Mouse (Mus musculus) kidney, embryonic 14.5 days (tissue): ENCODE results near the gene Por. TPM values are rescaled to one million over a fixed set of nuclear protein-coding genes. Genes with fewer than 3 reads are reported as not detected.

Experiments used
- ATAC-seq: fragments of 200-750 bp; cut with Nextera tagmentation; 2 replicates; pipeline ENCODE4 v1.8.0; 2017; ENCODE audit warnings: moderate number of reproducible peaks, mild to moderate bottlenecking, moderate TSS enrichment, moderate library complexity; ENCODE audit not compliant: low FRiP score, low TSS enrichment
- H3K27ac ChIP-seq: fragments of 300-500 bp; sonication (generic); 2 replicates; pipeline ENCODE4 v1.5.1; 2014; ENCODE audit warnings: low read depth, mild to moderate bottlenecking, low read length, moderate library complexity, mixed read lengths
- H3K27me3 ChIP-seq: fragments of 300-500 bp; sonication (generic); 2 replicates; pipeline ENCODE4 v1.6.1; 2014; ENCODE audit warnings: mild to moderate bottlenecking, low read length; ENCODE audit not compliant: control insufficient read depth, insufficient read depth
- H3K36me3 ChIP-seq: fragments of 300-500 bp; sonication (generic); 2 replicates; pipeline ENCODE4 v1.6.1; 2014; ENCODE audit warnings: low read length, mixed read lengths; ENCODE audit not compliant: control insufficient read depth, insufficient read depth
- H3K4me1 ChIP-seq: fragments of 300-500 bp; sonication (generic); 2 replicates; pipeline ENCODE4 v1.6.1; 2014; ENCODE audit warnings: low read length, mixed read lengths; ENCODE audit not compliant: control insufficient read depth, insufficient read depth
- H3K4me2 ChIP-seq: fragments of 300-500 bp; sonication (generic); replicated peaks from 2 replicates; pipeline ENCODE4 v1.6.1; 2014; ENCODE audit warnings: low read depth, mild to moderate bottlenecking, low read length
- H3K4me3 ChIP-seq: fragments of 300-500 bp; sonication (generic); 2 replicates; pipeline ENCODE4 v1.5.1; 2014; ENCODE audit warnings: mild to moderate bottlenecking, low read length
- H3K9ac ChIP-seq: fragments of 300-500 bp; sonication (generic); 2 replicates; pipeline ENCODE4 v1.6.1; 2014; ENCODE audit warnings: low read depth, mild to moderate bottlenecking, low read length, moderate library complexity
- H3K9me3 ChIP-seq: fragments of 300-500 bp; sonication (generic); 2 replicates; pipeline ENCODE4 v1.6.1; 2016; ENCODE audit warnings: low read length; ENCODE audit not compliant: control insufficient read depth
- WGBS: fragments of 180-500 bp; shearing (Covaris S2); extraction: QIAGEN DNeasy Blood & Tissue Kit; methylation state at CpG from one replicate; pipeline ENCODE4 v1.1.7; 2014; 5-methylcytosine and 5-hydroxymethylcytosine counted together
- polyA plus RNA-seq: library from polyadenylated mRNA; unstranded; fragments of >200 nt; fragmentation: Nextera tagmentation; extraction: Ambion mirVana; gene quantifications from 2 replicates; pipeline ENCODE4 v1.2.1, GENCODE M21; 2014

The Por gene
- polyA plus RNA-seq, 1 experiment from 2014 or later, result 64.2 TPM

DNA sequence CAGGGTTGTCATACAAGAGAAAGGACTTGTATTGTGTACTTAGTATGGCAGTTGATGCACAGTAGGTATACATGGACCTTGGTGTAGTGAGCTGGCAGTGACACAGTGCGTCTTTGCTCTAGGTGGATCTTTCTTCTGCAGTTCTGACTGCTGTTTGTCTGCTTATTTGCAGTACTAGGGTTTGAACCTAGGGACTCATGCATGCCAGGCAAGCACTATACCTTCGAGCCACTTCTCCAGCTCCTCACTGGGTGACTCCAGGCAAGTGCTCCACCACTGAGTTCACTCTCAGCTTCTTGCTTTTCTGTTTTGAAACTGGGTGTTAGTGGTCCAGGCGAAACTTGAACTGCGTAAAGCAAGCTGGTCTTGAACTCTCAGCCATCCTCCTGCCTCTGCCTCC lies 31.8 kb downstream of the Por start:
- H3K27me3 ChIP-seq, result no peaks in the 10 kb centered on the region
- WGBS, result 98% methylated on average over 4 of the region's 4 CpGs

DNA sequence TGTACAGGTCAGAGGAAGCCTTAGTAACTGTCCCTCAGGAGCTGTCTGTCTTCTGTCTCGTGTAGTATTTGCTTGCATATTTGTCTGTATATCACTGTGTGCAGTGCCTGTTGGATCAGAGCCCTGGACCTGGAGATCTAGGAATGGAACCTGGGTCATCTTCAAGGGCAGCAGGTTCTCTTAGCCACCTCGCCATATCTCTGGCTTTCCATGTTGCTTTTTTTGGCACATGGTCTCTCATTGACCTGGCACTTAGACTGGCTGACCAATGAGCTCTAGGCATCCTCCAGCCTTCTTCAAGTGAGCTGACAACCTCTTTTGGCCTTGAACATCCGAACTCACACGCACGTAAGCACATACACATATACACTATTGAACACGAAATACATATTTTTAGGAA lies 32.4 kb downstream of the Por start:
- H3K36me3 ChIP-seq, result peaks cover 13% of the 10 kb centered on the region; the same call in 1 of the 2 replicates
- H3K9ac ChIP-seq, result no peak overlapping the region

More for the DNA sequence above, 31.8 kb downstream of the Por start:
- Histone ChIP-seq H3K4me1 (no peaks in the 10 kb centered on the region), H3K9me3 (no peaks in the 10 kb centered on the region), H3K4me2 (no peak overlapping the region), H3K9ac (no peak overlapping the region), H3K27ac (no peak overlapping the region), H3K36me3 (peaks cover 8% of the 10 kb centered on the region; the same call in 1 of the 2 replicates), H3K4me3 (no peak overlapping the region)
- ATAC-seq, result no peak

DNA sequence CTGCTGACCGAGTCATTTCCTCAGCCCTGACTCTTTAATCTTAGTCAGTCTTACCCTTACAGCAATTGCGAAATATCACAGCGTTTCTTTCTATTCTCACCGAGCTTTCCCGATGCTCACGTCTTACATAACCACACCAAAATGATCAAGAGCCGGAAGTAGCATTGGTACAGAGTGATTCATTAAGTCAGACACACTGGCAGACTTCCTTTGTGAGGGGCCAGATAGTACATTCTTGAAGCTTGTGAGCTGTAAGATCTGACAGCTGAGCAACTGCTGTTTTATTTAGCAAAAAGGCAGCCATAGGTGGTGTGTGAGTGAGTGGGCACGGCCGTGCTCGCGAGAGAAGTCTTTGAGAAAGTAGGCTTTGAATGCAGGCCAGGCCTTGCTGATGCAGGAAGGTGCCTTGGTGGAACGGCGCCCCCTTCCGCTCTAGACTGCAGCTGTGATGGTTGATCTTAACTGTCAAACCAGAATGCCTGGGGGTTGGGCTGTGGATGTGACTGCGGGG lies 32.9 kb downstream of the Por start:
- Histone ChIP-seq H3K9me3 (no peaks in the 10 kb centered on the region), H3K36me3 (peaks cover 18% of the 10 kb centered on the region; the same call in 1 of the 2 replicates), H3K9ac (no peak overlapping the region), H3K4me3 (no peak overlapping the region), H3K4me1 (no peaks in the 10 kb centered on the region), H3K27me3 (no peaks in the 10 kb centered on the region), H3K27ac (no peak overlapping the region), H3K4me2 (no peak overlapping the region)
- ATAC-seq, result no peak
- whole genome bisulfite sequencing, result 82% methylated on average over 15 of the region's 15 CpGs

More for the DNA sequence above, 32.4 kb downstream of the Por start:
- no peak for ATAC-seq
- no peaks in the 10 kb centered on the region for H3K27me3 ChIP-seq
- H3K9me3 ChIP-seq, result no peaks in the 10 kb centered on the region
- WGBS, result 91% methylated on average over 6 of the region's 6 CpGs
- no peak overlapping the region for H3K4me3 ChIP-seq
- no peaks in the 10 kb centered on the region for H3K4me1 ChIP-seq
- no peak overlapping the region for H3K27ac ChIP-seq
- no peak overlapping the region for H3K4me2 ChIP-seq

DNA sequence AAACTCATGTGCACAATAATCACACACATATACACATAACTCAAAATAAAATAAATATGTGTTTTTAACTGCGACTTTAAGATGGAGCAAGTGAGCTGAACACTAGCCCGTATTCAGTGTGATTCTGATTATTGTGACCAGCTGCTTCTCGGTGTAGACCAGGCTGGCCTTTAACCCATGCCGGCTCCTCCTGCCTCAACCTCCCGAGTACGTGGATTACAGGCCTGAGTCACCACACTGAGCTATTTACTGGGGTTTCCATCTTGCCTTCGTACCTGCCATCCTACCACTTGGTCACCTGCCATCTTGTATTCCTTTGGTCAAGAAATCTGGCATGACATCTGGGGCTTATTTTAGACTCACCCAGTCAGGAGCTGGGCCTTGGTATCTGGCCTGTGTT lies 33.6 kb downstream of the Por start:
- WGBS, result 95% methylated on average over 7 of the region's 7 CpGs
- Histone ChIP-seq H3K4me2 (no peak overlapping the region), H3K9ac (no peak overlapping the region), H3K27ac (no peak overlapping the region), H3K27me3 (no peaks in the 10 kb centered on the region), H3K4me1 (no peaks in the 10 kb centered on the region), H3K9me3 (no peaks in the 10 kb centered on the region), H3K4me3 (no peak overlapping the region), H3K36me3 (peaks cover 20% of the 10 kb centered on the region; the same call in 1 of the 2 replicates)
- ATAC-seq, result no peak

DNA sequence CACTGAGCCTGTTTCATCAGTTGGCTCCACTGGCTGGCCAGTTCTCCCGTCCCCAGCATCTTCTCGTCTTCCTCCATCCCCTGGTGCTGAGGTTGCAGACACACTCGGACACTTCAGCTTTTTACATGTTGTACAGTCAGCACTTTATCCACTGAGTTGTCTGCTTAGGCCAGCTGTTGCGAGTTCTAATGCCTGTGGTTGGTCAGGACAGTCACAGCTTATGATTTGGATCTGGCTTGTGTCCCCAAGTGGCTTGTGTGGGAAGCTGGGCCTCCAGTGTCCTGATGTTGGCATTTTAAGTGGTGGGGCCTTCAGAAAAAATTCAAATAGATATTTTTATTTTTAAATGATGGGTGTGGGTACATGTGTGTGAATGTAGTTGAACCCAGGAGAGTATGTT lies 35.5 kb downstream of the Por start:
- no peak overlapping the region for H3K4me3 ChIP-seq
- 93% methylated on average over 4 of the region's 4 CpGs for WGBS
- H3K4me1 ChIP-seq, result no peaks in the 10 kb centered on the region
- H3K27me3 ChIP-seq, result no peaks in the 10 kb centered on the region
- no peaks in the 10 kb centered on the region for H3K9me3 ChIP-seq
- H3K9ac ChIP-seq, result no peak overlapping the region
- peaks cover 20% of the 10 kb centered on the region; the same call in 1 of the 2 replicates for H3K36me3 ChIP-seq
- ATAC-seq, result no peak
- H3K27ac ChIP-seq, result no peak overlapping the region
- no peak overlapping the region for H3K4me2 ChIP-seq

DNA sequence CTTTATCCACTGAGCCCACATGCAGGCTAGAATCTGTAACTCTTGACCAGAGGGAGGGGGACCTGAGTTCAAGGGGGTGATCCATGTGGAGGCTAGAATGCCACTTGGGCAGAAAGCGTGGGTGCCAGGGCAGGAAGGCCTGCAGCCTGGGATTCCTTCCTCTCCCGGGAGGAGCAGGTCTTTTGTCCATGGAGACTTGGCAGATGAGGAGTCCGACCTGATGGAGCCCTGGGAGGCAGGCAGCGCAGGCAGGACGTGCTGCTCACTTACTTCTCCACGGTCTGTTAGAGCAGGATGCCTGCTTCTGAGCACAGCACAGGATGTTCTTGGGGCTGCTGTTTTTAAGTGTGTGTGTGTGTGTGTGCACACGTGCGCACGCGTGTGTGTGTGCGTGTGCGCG lies 37.2 kb downstream of the Por start:
- 96% methylated on average over 13 of the region's 13 CpGs for WGBS
- H3K36me3 ChIP-seq, result peaks cover 15% of the 10 kb centered on the region; the same call in 1 of the 2 replicates
- ATAC-seq, result no peak

DNA sequence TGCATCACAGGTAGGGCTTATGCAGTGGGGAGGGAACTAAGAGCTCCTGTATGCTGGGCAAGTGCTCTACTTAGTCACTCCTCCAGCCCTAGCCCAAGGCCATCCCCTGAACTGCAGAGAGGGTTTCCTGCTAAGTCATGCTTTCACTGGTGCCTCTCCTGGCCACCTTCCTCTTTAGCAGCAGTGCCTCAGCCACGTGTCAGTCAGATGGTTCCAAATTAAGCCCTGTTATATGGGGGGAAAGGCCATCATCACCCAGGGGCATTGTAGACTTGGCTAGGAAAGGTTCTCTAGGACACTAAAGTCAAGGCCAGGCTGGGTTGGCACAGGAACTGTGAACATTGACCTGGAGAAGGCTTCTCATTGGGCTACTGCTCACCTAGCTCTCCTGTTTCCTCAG lies 38.0 kb downstream of the Por start:
- H3K4me3 ChIP-seq, result no peak overlapping the region
- H3K4me2 ChIP-seq, result no peak overlapping the region
- peaks cover 11% of the 10 kb centered on the region for H3K4me1 ChIP-seq
- H3K9ac ChIP-seq, result no peak overlapping the region
- H3K27ac ChIP-seq, result no peak overlapping the region
- no peak for ATAC-seq
- H3K27me3 ChIP-seq, result no peaks in the 10 kb centered on the region
- peaks cover 13% of the 10 kb centered on the region; the same call in 1 of the 2 replicates for H3K36me3 ChIP-seq
- WGBS, result 41% methylated on average over 1 of the region's 1 CpGs
- no peaks in the 10 kb centered on the region for H3K9me3 ChIP-seq

More for the DNA sequence above, 37.2 kb downstream of the Por start:
- no peaks in the 10 kb centered on the region for H3K27me3 ChIP-seq
- H3K4me1 ChIP-seq, result peaks cover 3% of the 10 kb centered on the region
- H3K9ac ChIP-seq, result no peak overlapping the region
- no peak overlapping the region for H3K4me3 ChIP-seq
- no peak overlapping the region for H3K27ac ChIP-seq
- no peak overlapping the region for H3K4me2 ChIP-seq
- no peaks in the 10 kb centered on the region for H3K9me3 ChIP-seq

DNA sequence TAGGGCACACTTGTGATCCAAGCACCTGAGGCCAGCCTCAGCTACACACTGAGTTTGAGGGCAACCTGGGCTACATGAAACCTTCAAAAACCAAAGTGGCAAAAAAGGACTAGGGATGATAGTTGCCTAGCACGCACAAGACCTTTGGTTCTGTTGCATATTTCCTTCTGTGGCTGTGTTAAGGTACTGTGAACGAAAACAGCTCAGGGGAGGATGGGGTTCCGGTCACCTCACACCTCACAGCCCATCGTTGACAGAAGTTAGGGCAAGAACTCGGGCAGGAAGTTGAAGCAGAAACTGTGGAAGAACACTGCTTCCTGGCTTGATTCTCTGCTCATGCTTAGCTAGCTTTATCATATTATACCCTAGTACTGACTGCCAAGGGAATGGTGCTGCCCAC lies 39.9 kb downstream of the Por start:
- no peaks in the 10 kb centered on the region for H3K9me3 ChIP-seq
- H3K4me1 ChIP-seq, result peaks cover 25% of the 10 kb centered on the region
- H3K36me3 ChIP-seq, result peaks cover 13% of the 10 kb centered on the region; the same call in 1 of the 2 replicates
- no peak overlapping the region for H3K9ac ChIP-seq
- WGBS, result 90% methylated on average over 5 of the region's 5 CpGs
- H3K4me3 ChIP-seq, result no peak overlapping the region
- H3K4me2 ChIP-seq, result no peak overlapping the region
- no peaks in the 10 kb centered on the region for H3K27me3 ChIP-seq
- ATAC-seq, result no peak
- no peak overlapping the region for H3K27ac ChIP-seq

DNA sequence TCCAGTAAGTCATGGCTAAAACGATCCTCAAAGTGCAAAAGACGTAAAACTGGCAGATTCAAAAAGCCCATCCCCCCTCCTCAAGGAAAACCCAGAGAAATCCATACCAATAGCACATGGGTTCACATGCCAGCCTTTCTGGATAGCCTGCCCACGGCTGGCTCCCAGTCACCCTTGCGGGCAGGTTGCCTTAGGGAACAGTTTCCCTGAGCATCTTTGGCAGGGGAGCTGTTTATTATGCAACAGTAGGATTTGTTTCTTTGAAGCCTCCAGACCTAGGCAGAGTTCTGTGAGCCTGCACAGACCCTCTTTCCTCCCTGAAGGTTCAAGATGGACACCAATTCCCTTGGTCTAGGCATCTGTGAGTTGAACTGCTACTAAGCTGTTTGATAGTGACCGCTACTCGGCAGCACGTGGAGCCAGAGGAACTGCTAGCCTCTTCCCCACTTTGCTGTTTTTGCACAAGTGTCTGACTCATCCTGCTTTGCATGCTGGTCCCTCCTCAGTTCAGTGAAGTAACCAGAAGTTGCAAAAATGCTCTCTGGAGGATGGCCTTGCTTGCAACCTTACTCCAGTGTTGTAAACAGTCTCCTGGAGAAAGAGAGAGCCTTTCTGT lies 40.9 kb downstream of the Por start:
- Histone ChIP-seq H3K27ac (peak overlapping the region; percentile 3; the same call in 1 of the 2 replicates), H3K27me3 (no peaks in the 10 kb centered on the region), H3K4me3 (no peak overlapping the region), H3K4me2 (no peak overlapping the region), H3K36me3 (peaks cover 13% of the 10 kb centered on the region; the same call in 1 of the 2 replicates), H3K9ac (no peak overlapping the region), H3K4me1 (peaks cover 25% of the 10 kb centered on the region), H3K9me3 (no peaks in the 10 kb centered on the region)
- WGBS, result 82% methylated on average over 7 of the region's 7 CpGs
- no peak for ATAC-seq
